Mouse (Mus musculus) hindbrain, embryonic 10.5 days (tissue): ENCODE data around the gene Fam214a. TPM values are rescaled to one million over a fixed set of nuclear protein-coding genes. Genes with fewer than 3 reads are reported as not detected.

Experiments
- DNase-seq: peaks from one replicate; pipeline ENCODE4 v3.0.0-alpha.2; 2017; ENCODE audit warnings: low spot score
- H3K27ac ChIP-seq: fragments of 300-500 bp; sonication (generic); 2 replicates; pipeline ENCODE4 v1.5.1; 2016; ENCODE audit warnings: mild to moderate bottlenecking, moderate library complexity
- H3K27me3 ChIP-seq: fragments of 300-500 bp; sonication (generic); 2 replicates; pipeline ENCODE4 v1.6.1; 2016; ENCODE audit warnings: mild to moderate bottlenecking; ENCODE audit not compliant: poor library complexity, insufficient read depth, severe bottlenecking
- H3K36me3 ChIP-seq: fragments of 300-500 bp; sonication (generic); 2 replicates; pipeline ENCODE4 v1.6.1; 2016; ENCODE audit warnings: mild to moderate bottlenecking, moderate library complexity
- H3K4me1 ChIP-seq: fragments of 300-500 bp; sonication (generic); replicated peaks from 2 replicates; pipeline ENCODE4 v1.6.1; 2016; ENCODE audit warnings: mild to moderate bottlenecking
- H3K4me3 ChIP-seq: fragments of 300-500 bp; sonication (generic); 2 replicates; pipeline ENCODE4 v1.5.1; 2016; ENCODE audit warnings: mild to moderate bottlenecking, moderate library complexity
- H3K9me3 ChIP-seq: fragments of 300-500 bp; sonication (generic); 2 replicates; pipeline ENCODE4 v1.6.1; 2016; ENCODE audit warnings: mild to moderate bottlenecking, moderate library complexity
- WGBS: fragments of 180-500 bp; shearing (Covaris S2); methylation state at CpG from one replicate; pipeline ENCODE4 v1.1.7; 2016; 5-methylcytosine and 5-hydroxymethylcytosine counted together
- polyA plus RNA-seq: library from polyadenylated mRNA; unstranded; fragments of >200 nt; fragmentation: Nextera tagmentation; extraction: Ambion mirVana; gene quantifications from 2 replicates; pipeline ENCODE4 v1.2.1, GENCODE M21; 2016

Gene Fam214a
- polyA plus RNA-seq, 1 experiment from 2014 or later, result 13.1 TPM

DNA sequence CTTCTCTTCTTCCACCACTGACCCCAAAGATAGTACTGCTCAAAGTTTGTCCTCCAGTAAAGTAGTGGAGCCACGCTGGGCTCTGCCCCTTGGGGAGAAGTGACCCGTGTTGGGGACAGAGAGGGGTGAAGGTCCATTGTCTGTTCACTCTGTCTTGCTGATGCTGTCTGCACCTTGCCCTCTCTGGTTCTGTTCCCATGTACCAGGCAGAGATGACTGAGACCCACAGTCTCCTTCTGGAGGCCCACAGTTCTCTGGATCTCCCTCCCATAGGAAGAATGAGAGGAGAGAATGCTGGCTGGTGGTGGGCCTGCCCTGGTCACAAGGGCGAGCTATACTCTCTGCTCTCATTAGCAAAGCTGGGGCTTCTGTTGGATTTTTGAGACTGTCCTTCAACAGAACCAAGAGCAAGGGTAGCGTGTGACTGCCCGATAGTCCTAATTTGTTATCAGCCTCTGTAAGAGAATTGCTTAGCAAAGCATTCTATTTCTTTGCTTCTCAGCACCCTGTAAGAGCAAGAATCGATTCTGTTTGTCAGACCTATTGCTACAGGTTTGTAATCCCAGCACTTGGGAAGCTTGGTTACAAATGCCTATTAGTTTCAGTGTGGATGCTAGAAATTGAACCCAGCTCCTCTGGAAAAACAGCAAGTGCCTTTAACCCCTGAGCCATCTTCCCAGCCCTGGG is 29.2 kb upstream of the Fam214a start:
- Histone ChIP-seq H3K27ac (no peak overlapping the region; the same call in 1 of the 2 replicates), H3K9me3 (no peaks in the 10 kb centered on the region), H3K27me3 (no peaks in the 10 kb centered on the region), H3K36me3 (no peaks in the 10 kb centered on the region), H3K4me3 (no peak overlapping the region), H3K4me1 (peaks cover 32% of the 10 kb centered on the region)
- DNase-seq, result no peak
- 85% methylated on average over 6 of the region's 6 CpGs for WGBS

DNA sequence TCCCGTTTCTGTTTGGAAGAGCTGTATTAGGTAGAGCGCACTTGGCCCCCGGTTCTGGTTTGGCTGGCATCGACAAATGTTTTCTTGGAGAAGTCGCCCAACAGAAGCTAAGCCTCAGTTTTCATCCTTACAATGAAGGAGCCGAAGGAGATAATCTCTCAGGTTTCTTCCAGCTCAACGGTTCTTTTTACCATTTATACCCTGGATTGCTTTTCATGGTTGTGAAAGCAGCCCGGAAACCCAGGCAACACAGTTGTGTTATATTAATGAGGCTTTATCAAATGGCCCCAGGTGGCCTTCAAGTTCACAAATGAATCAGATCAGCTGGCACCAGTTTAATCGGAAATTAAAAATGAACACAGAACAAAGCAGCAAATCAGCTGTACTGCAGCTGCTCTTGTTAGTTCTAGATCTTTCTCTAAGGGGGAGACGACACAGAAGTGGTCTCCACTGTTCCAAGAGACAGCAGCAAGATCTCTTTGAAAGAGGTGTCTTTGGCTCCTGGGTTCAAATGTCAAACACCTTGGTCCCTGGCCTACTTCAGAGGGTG is 27.4 kb upstream of the Fam214a start:
- 51% methylated on average over 10 of the region's 10 CpGs for WGBS
- peak; percentile 6 for DNase-seq
- Histone ChIP-seq H3K27me3 (no peaks in the 10 kb centered on the region), H3K27ac (peak overlapping the region; percentile 47; the same call in 1 of the 2 replicates), H3K36me3 (no peaks in the 10 kb centered on the region), H3K4me1 (peaks cover 32% of the 10 kb centered on the region), H3K9me3 (no peaks in the 10 kb centered on the region), H3K4me3 (no peak overlapping the region)

GRCm38 (mm10) chr9:74929981-74930423 is 22.7 kb upstream of the Fam214a start:
- Histone ChIP-seq H3K27me3 (no peaks in the 10 kb centered on the region), H3K36me3 (no peaks in the 10 kb centered on the region), H3K27ac (no peak overlapping the region), H3K4me3 (no peak overlapping the region), H3K4me1 (peaks cover 9% of the 10 kb centered on the region), H3K9me3 (no peaks in the 10 kb centered on the region)
- 84% methylated on average over 4 of the region's 4 CpGs for WGBS
- DNase-seq, result no peak

- no peaks in the 10 kb centered on the region for H3K27me3 ChIP-seq
Measured at GRCm38 (mm10) chr9:74930653-74931052, 22.0 kb upstream of the Fam214a start.

DNA sequence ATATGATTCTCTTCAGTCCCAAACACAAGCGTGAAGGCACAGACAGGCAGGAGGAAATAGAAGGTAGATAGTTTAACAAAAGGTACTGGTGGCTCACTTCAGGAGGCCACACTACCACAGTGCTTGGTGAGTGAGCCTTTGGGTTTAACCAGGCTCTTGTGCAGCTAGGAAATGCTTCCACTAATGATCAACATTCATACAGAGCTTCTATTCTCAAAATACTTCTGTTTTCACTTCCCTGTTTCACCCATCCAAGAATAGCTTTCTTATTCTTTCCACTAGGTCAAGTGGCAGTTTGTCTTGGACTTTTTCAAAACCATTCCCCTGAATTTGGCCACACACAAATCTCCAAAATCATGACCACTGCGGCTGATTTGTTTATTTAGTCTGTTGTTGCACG is 17.4 kb upstream of the Fam214a start:
- Histone ChIP-seq H3K27ac (no peak overlapping the region), H3K4me3 (no peak overlapping the region), H3K9me3 (no peaks in the 10 kb centered on the region), H3K27me3 (no peaks in the 10 kb centered on the region), H3K4me1 (no peaks in the 10 kb centered on the region), H3K36me3 (no peaks in the 10 kb centered on the region)
- DNase-seq, result no peak
- WGBS, result 86% methylated on average over 3 of the region's 3 CpGs

More at GRCm38 (mm10) chr9:74930653-74931052, 22.0 kb upstream of the Fam214a start:
- H3K36me3 ChIP-seq, result no peaks in the 10 kb centered on the region
- DNase-seq, result no peak
- 80% methylated on average over 5 of the region's 5 CpGs for WGBS
- H3K27ac ChIP-seq, result no peak overlapping the region
- peaks cover 3% of the 10 kb centered on the region for H3K4me1 ChIP-seq
- no peak overlapping the region for H3K4me3 ChIP-seq
- H3K9me3 ChIP-seq, result no peaks in the 10 kb centered on the region

DNA sequence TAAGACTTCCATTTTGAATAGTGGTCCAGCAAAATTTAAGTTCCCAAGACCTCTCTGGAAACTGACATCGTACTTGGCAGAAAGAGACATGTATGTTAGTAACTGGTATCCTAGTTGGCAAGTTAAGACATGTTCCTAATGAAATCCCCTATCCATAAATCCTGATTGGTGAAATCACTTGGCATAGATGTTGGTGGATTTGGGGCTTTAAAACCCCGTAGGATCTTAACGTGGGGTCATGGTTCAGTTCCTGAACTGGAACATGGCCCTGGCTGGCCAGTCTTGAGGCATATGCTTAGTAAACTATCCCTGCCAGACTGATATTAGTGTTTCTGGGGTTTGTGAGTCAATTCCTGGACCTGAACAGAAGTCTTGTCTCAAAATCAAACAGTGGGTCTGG is 14.9 kb upstream of the Fam214a start:
- 94% methylated on average over 3 of the region's 3 CpGs for WGBS
- no peak for DNase-seq
- Histone ChIP-seq H3K4me3 (no peak overlapping the region), H3K27ac (no peak overlapping the region), H3K27me3 (no peaks in the 10 kb centered on the region), H3K4me1 (no peaks in the 10 kb centered on the region), H3K36me3 (no peaks in the 10 kb centered on the region), H3K9me3 (no peaks in the 10 kb centered on the region)

GRCm38 (mm10) chr9:74938670-74939534 is 13.8 kb upstream of the Fam214a start:
- no peaks in the 10 kb centered on the region for H3K36me3 ChIP-seq
- H3K9me3 ChIP-seq, result no peaks in the 10 kb centered on the region
- no peak for DNase-seq
- H3K4me3 ChIP-seq, result no peak overlapping the region
- no peak overlapping the region for H3K27ac ChIP-seq
- H3K27me3 ChIP-seq, result no peaks in the 10 kb centered on the region
- WGBS, result 85% methylated on average over 12 of the region's 12 CpGs
- H3K4me1 ChIP-seq, result no peaks in the 10 kb centered on the region

GRCm38 (mm10) chr9:74946713-74947402 is 5.8 kb upstream of the Fam214a start:
- no peaks in the 10 kb centered on the region for H3K4me1 ChIP-seq
- H3K4me3 ChIP-seq, result no peak overlapping the region
- no peaks in the 10 kb centered on the region for H3K36me3 ChIP-seq
- 87% methylated on average over 8 of the region's 8 CpGs for WGBS
- DNase-seq, result no peak
- H3K9me3 ChIP-seq, result no peaks in the 10 kb centered on the region
- no peak overlapping the region for H3K27ac ChIP-seq
- H3K27me3 ChIP-seq, result no peaks in the 10 kb centered on the region

GRCm38 (mm10) chr9:74951491-74951890 is 1.2 kb upstream of the Fam214a start:
- Histone ChIP-seq H3K4me3 (no peak overlapping the region), H3K9me3 (no peaks in the 10 kb centered on the region), H3K4me1 (peaks cover 20% of the 10 kb centered on the region), H3K27ac (no peak overlapping the region), H3K27me3 (no peaks in the 10 kb centered on the region), H3K36me3 (peaks cover 4% of the 10 kb centered on the region)
- DNase-seq, result no peak
- WGBS, result 32% methylated on average over 3 of the region's 3 CpGs

GRCm38 (mm10) chr9:74952106-74952505 is 578 bp upstream of the Fam214a start:
- 61% methylated on average over 5 of the region's 5 CpGs for WGBS
- Histone ChIP-seq H3K27ac (peak overlapping the region; percentile 92), H3K27me3 (no peaks in the 10 kb centered on the region), H3K36me3 (peaks cover 4% of the 10 kb centered on the region), H3K4me1 (peaks cover 20% of the 10 kb centered on the region), H3K9me3 (no peaks in the 10 kb centered on the region), H3K4me3 (peak overlapping the region; percentile 96)
- no peak for DNase-seq

- WGBS, result 9% methylated on average over 31 of the region's 31 CpGs
- H3K27me3 ChIP-seq, result no peaks in the 10 kb centered on the region
- H3K4me3 ChIP-seq, result peak overlapping the region; percentile 96
- H3K36me3 ChIP-seq, result peaks cover 6% of the 10 kb centered on the region
- peak overlapping the region; percentile 92 for H3K27ac ChIP-seq
- H3K9me3 ChIP-seq, result no peaks in the 10 kb centered on the region
- peaks cover 20% of the 10 kb centered on the region for H3K4me1 ChIP-seq
- DNase-seq, result peak; percentile 55
Measured at GRCm38 (mm10) chr9:74953265-74953958, 728 bp downstream of the Fam214a start.

- no peak for DNase-seq
- peaks cover 20% of the 10 kb centered on the region for H3K4me1 ChIP-seq
- H3K4me3 ChIP-seq, result peak overlapping the region; percentile 96
- no peaks in the 10 kb centered on the region for H3K27me3 ChIP-seq
- 67% methylated on average over 2 of the region's 2 CpGs for WGBS
- H3K9me3 ChIP-seq, result no peaks in the 10 kb centered on the region
- H3K27ac ChIP-seq, result 0 out of 2 replicates have a peak overlapping the region, but pooled peaks have one; percentile 92
- H3K36me3 ChIP-seq, result peaks cover 7% of the 10 kb centered on the region
Measured at GRCm38 (mm10) chr9:74953959-74954279, 1.2 kb downstream of the Fam214a start.
